Mouse (Mus musculus) left cerebral cortex, postnatal 25 days (tissue): ENCODE data around the gene Olfr735. TPM values are rescaled to one million over a fixed set of nuclear protein-coding genes. Genes with fewer than 3 reads are reported as not detected.

Experiments used
- DNase-seq, 2 experiments: peaks; one replicate each; pipeline ENCODE4 v3.0.0; 2022; ENCODE audit warnings: low spot score in 2 of 2, mixed read lengths in 1 of 2
- intact Hi-C: fragments of 180-260 bp; cut with DNase I; formaldehyde crosslinking; loops from one replicate; pipeline ENCODE4 v1.15.1; 2025
- total RNA-seq, 2 experiments: library from RNA; stranded (reverse); gene quantifications; 2 replicates each; pipeline ENCODE4 v1.2.3; 2021

The Olfr735 gene
- not detected for total RNA-seq

GRCm38 (mm10) chr14:50348796-50349195 is at the start of gene Olfr735:
TSS of gene Olfr735 (minus strand) at chr14:50348872.
- DNase-seq, result no peak
- intact Hi-C loops, result no loop called here

DNA sequence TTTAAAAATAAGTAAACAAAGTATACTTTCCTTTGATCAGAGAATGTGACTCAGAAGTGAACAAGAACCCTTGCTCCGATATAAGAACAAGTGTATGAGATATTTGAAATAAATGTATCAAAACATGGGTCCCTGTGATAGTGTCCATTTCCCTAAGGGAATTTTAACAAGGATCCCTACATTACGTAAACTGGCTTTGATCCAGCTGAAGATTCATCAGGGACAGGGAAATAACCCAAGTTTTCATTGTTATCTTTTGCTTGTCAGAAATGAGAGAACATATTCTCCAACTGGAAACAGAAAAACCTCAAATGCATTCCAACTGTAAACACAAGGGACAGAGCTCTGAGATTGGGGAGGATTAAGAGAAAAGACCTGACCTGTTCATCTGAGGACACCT is 32.2 kb upstream of the Olfr735 start, which contains the start of gene Olfr736:
Olfr736 (plus strand) TSS at position 301 of the 400 bp plus-strand sequence.
- intact Hi-C loops, result no loop called here
- no peak for DNase-seq

GRCm38 (mm10) chr14:50363561-50363960 is 14.9 kb upstream of the Olfr735 start:
- DNase-seq, result no peak
- intact Hi-C loops, result no loop called here

DNA sequence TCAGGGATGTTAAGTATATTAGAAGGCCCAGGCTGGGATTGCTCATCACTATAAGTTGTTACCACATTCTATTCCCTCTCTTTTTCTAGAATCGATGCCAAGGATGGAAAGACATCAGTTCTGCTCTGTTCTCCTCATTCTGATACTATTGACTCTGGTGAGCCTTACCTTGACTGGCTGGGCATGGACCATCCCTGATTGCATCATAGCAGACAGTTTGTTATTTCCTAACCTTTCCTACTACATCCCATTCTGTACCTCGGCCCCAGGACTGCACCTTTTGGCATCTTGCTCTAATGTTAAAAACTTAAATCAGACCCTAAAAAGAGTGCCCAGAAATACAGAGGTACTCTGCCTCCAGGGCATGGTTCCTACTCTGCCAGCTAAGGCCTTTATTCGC is 11.8 kb upstream of the Olfr735 start:
- intact Hi-C loops, result no loop called here
- no peak for DNase-seq

DNA sequence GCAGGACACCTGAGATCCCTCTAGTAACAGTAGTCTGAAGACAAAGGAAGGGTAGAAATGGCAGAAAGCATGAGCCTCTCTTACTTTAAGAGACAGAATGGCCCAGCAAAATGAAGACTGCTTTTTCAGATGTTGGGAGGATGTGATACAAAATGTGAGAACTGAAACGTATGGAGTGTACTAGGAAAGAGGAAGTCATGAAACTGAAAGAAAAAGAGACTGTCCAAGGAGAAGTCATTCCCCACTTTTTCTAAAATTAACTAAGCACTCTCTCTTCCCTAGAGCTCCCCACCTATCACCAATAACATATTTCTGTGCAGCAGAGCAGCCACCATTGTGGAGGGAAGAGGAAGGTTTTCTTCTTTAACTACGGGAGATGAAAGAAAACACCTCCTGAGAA is 8.9 kb upstream of the Olfr735 start, which contains the start of gene Tlr11:
Tlr11 (plus strand) TSS at position 322 of the 400 bp plus-strand sequence.
- DNase-seq, result no peak
- intact Hi-C loops, result no loop called here

GRCm38 (mm10) chr14:50356725-50357124 is 8.1 kb upstream of the Olfr735 start:
- intact Hi-C loops, result no loop called here
- DNase-seq, result no peak

DNA sequence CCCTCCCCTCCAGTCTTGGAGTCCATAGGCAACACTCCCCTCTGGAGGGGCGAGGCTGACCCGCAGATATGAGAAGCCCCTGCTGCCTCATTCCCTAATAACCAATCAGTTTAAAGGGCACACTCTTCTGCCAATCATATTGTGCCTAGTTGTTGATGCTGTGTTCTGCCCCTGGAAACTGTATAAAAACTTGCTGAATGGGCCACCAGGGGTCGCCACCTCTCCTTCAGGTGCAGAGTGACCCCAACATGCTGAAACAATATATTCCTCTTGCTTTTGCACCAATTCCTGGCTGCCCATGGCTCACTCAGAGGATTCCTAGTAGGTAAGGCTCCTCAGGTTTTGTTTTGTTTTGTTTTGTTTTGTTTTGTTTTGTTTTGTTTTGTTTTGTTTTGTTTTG is 3.8 kb upstream of the Olfr735 start:
- DNase-seq, result no peak
- intact Hi-C loops, result no loop called here

DNA sequence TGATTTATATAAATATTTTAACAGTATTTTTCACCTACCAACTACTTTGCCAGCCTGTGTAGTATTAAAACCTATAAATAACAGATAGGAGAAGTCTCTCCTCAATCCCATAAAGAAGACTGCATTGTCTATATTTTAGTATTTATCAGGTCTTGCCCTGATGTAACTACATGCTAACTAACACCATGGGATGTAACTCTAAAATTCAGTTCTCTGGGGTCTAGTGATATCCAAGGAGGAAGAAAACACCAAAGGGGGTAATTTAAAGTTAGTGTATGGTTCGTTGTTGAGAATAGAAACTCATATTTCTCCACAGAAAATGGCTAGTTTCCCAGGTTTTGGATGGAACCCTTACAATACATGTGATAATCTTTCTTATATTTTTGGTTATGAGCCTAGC is 22.0 kb downstream of the Olfr735 start, which contains the start of gene Olfr734:
Olfr734 (minus strand) TSS at position 101 of the 400 bp plus-strand sequence.
- intact Hi-C loops, result no loop called here
- DNase-seq, result no peak

- intact Hi-C loops, result no loop called here
Observed at GRCm38 (mm10) chr14:50301422-50301821, 47.2 kb downstream of the Olfr735 start, which contains the start of gene Olfr733. TSS of gene Olfr733 (minus strand) at chr14:50301522.

More at GRCm38 (mm10) chr14:50301422-50301821, 47.2 kb downstream of the Olfr735 start, which contains the start of gene Olfr733:
- no peak for DNase-seq

Other genes with a start within 250 kb of the Olfr735 start
- gene Olfr727, start 225.7 kb downstream of the Olfr735 start, total RNA-seq, result not detected
- gene Olfr728, start 206.2 kb downstream of the Olfr735 start, total RNA-seq, result not detected
- not detected for gene Olfr729, start 196.0 kb downstream of the Olfr735 start, total RNA-seq
- not detected for gene Olfr730, start 160.7 kb downstream of the Olfr735 start, total RNA-seq
- not detected for gene Olfr731, start 107.0 kb downstream of the Olfr735 start, total RNA-seq
- gene Olfr732, start 64.7 kb downstream of the Olfr735 start, total RNA-seq, result not detected
- not detected for gene Olfr733, start 47.4 kb downstream of the Olfr735 start, total RNA-seq
- not detected for gene Olfr734, start 22.1 kb downstream of the Olfr735 start, total RNA-seq
- gene Tlr11, start 9.0 kb upstream of the Olfr735 start, total RNA-seq, result not detected
- gene Olfr736, start 32.3 kb upstream of the Olfr735 start, total RNA-seq, result not detected
- not detected for gene Olfr738, start 58.7 kb upstream of the Olfr735 start, total RNA-seq
- gene Olfr739, start 69.8 kb upstream of the Olfr735 start, total RNA-seq, result not detected
- not detected for gene Olfr740, start 96.7 kb upstream of the Olfr735 start, total RNA-seq
- gene Olfr741, start 123.9 kb upstream of the Olfr735 start, total RNA-seq, result not detected
- not detected for gene Olfr742, start 154.7 kb upstream of the Olfr735 start, total RNA-seq
- gene Olfr743, start 173.0 kb upstream of the Olfr735 start, total RNA-seq, result not detected